Mouse (Mus musculus) forebrain, embryonic 12.5 days (tissue): ENCODE results near the gene Endov. TPM values are rescaled to one million over a fixed set of nuclear protein-coding genes. Genes with fewer than 3 reads are reported as not detected.

Experiments used
- ATAC-seq: fragments of 200-750 bp; cut with Nextera tagmentation; 2 replicates; pipeline ENCODE4 v1.8.0; 2017; ENCODE audit warnings: moderate TSS enrichment; ENCODE audit not compliant: low FRiP score
- H3K27ac ChIP-seq: fragments of 300-500 bp; sonication (generic); 2 replicates; pipeline ENCODE4 v1.5.1; 2016; ENCODE audit warnings: mild to moderate bottlenecking
- H3K27me3 ChIP-seq: fragments of 300-500 bp; sonication (generic); 2 replicates; pipeline ENCODE4 v1.6.1; 2016; ENCODE audit warnings: mild to moderate bottlenecking
- H3K36me3 ChIP-seq: fragments of 300-500 bp; sonication (generic); replicated peaks from 2 replicates; pipeline ENCODE4 v1.6.1; 2016; ENCODE audit warnings: mild to moderate bottlenecking
- H3K4me1 ChIP-seq: fragments of 300-500 bp; sonication (generic); 2 replicates; pipeline ENCODE4 v1.6.1; 2016
- H3K4me2 ChIP-seq: fragments of 300-500 bp; sonication (generic); 2 replicates; pipeline ENCODE4 v1.6.1; 2016; ENCODE audit warnings: mild to moderate bottlenecking, moderate library complexity
- H3K4me3 ChIP-seq: fragments of 300-500 bp; sonication (generic); replicated peaks from 2 replicates; pipeline ENCODE4 v1.5.1; 2016; ENCODE audit warnings: mild to moderate bottlenecking
- H3K9ac ChIP-seq: fragments of 300-500 bp; sonication (generic); 2 replicates; pipeline ENCODE4 v1.6.1; 2016; ENCODE audit warnings: mild to moderate bottlenecking
- H3K9me3 ChIP-seq: fragments of 300-500 bp; sonication (generic); 2 replicates; pipeline ENCODE4 v1.6.1; 2016
- WGBS: fragments of 180-500 bp; shearing (Covaris S2); methylation state at CpG from one replicate; pipeline ENCODE4 v1.1.7; 2016; 5-methylcytosine and 5-hydroxymethylcytosine counted together
- polyA plus RNA-seq: library from polyadenylated mRNA; unstranded; fragments of >200 nt; fragmentation: Nextera tagmentation; extraction: Ambion mirVana; gene quantifications from 2 replicates; pipeline ENCODE4 v1.2.1, GENCODE M21; 2016

Endov gene
- polyA plus RNA-seq = 23.1 and 23.5 TPM in 2 replicates

DNA sequence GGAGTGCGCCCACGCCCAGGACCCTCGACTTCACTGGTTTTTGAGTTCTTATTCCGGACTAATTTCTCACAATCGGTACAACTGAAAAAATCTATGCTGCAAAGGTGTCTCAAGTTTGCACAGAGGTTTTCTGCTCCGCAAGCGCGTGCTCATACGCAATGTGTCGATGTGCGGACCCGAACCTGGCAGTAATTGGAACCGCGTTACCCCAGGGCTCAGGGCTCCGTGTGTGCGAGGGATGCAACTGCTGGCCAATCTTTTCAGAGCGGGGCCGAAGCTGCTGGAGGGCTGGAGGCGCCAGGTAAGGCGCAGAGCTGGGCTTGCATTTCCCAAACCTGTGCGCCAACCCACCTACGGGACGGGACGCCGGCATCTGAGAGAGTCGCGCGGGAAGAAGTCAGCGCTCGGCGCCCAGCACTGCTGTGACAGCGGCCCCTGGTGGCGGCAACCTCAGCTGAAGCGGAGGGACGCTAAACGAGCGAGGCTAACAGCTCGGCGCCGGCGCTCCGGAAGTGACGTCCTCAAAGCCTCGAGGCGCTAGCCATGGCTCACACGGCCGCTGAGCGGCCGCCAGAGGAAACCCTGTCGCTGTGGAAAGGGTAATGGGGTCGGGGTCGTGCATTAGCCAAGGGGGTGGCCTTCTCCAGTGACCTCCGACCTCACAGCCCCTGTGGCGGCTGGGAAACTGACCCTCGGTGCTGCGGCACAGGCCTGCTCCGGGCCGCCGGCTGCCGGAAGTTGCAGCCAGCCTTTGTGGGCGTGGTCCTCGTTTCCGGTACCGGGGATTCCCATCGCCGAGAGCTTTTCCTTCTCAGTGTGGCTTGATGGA lies at the start of gene Endov:
TSS of gene Endov (plus strand) at position 487 of the 829 bp plus-strand sequence.
- Histone ChIP-seq H3K9me3 (no peaks in the 10 kb centered on the region), H3K9ac (peak within 1 kb of the TSS; percentile 86), H3K27ac (peak within 1 kb of the TSS; percentile 91), H3K4me1 (peaks cover 23% of the 10 kb centered on the region), H3K4me2 (peak within 1 kb of the TSS; percentile 73), H3K36me3 (peaks cover 12% of the 10 kb centered on the region; the same call in 1 of the 2 replicates), H3K4me3 (peak within 1 kb of the TSS; percentile 83), H3K27me3 (peaks cover 4% of the 10 kb centered on the region; the same call in 1 of the 2 replicates)
- WGBS = under 1% methylated on average over 66 of the region's 66 CpGs
- ATAC-seq = peak; percentile 97

- H3K4me1 ChIP-seq = no peaks in the 10 kb centered on the region
- no peak overlapping the region for H3K4me2 ChIP-seq
- H3K27ac ChIP-seq = no peak overlapping the region
- 88% methylated on average over 8 of the region's 8 CpGs for WGBS
- no peak for ATAC-seq
- no peak overlapping the region for H3K9ac ChIP-seq
- no peaks in the 10 kb centered on the region for H3K36me3 ChIP-seq
- no peaks in the 10 kb centered on the region for H3K27me3 ChIP-seq
- no peaks in the 10 kb centered on the region for H3K9me3 ChIP-seq
- H3K4me3 ChIP-seq = no peak overlapping the region
Observed at GRCm38 (mm10) chr11:119442199-119442598, 48.9 kb upstream of the Endov start.

DNA sequence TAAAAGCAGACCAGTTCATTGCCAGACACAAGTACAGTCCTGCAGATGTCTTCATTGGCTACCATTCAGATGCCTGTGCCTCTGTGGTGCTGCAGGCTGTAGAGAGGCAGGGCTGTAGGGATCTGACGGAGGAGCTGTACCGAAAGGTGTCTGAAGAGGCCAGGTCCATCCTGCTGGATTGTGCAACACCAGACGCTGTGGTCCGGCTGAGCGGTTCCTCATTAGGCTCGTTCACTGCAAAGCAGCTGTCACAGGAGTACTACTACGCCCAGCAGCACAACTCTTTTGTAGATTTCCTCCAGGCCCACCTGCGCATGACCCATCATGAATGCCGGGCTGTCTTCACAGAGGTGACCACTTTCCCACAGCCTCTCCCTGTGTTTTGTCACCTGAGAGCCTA lies 47.7 kb upstream of the Endov start:
- no peaks in the 10 kb centered on the region for H3K27me3 ChIP-seq
- peak overlapping the region; percentile 12; the same call in 1 of the 2 replicates for H3K9ac ChIP-seq
- H3K27ac ChIP-seq = no peak overlapping the region
- H3K4me1 ChIP-seq = no peaks in the 10 kb centered on the region
- no peaks in the 10 kb centered on the region for H3K9me3 ChIP-seq
- H3K36me3 ChIP-seq = no peaks in the 10 kb centered on the region
- 88% methylated on average over 9 of the region's 9 CpGs for WGBS
- no peak overlapping the region for H3K4me2 ChIP-seq
- no peak overlapping the region for H3K4me3 ChIP-seq
- ATAC-seq = no peak

DNA sequence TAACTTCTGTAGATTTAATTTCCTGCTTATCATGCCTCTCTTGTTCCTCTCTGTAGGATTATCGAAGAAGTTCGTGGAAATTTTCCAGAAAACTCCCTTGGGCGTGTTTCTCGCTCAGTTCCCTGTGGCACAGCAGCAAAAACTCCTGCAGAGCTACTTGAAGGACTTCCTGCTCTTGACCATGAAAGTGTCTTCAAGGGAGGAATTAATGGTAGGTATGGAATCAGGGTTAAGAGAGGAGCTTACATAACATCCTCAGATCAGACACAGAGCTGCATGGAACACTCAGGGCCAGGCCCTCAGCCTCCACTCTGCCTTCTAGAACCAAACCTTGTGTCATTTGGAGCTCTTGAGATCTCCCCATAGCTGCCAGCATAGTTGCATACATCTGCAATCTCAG lies 35.0 kb upstream of the Endov start:
- Histone ChIP-seq H3K9ac (no peak overlapping the region), H3K27ac (no peak overlapping the region), H3K4me3 (no peak overlapping the region), H3K36me3 (no peaks in the 10 kb centered on the region), H3K4me2 (no peak overlapping the region), H3K4me1 (no peaks in the 10 kb centered on the region), H3K9me3 (no peaks in the 10 kb centered on the region), H3K27me3 (no peaks in the 10 kb centered on the region)
- 83% methylated on average over 4 of the region's 4 CpGs for WGBS
- no peak for ATAC-seq

DNA sequence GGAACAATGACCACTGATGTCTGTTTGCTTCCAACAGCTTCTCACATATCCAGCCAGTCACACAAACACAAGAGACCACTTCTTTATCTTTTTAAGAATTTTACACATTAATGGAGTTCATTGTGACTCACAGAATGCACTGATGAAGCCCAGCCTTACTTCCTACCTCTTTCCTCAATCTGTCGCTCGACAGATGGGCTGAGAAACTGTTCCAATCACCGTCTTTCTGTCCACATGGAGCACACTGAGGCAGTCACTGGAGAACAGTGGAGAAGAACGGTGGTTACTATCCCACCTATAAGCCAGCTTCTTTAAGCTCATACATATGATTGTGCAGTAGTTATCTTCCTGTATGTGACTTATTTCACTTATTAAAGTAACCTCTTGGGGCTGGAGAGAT lies 13.3 kb upstream of the Endov start:
- 97% methylated on average over 4 of the region's 4 CpGs for WGBS
- no peaks in the 10 kb centered on the region for H3K4me1 ChIP-seq
- no peaks in the 10 kb centered on the region for H3K36me3 ChIP-seq
- H3K27me3 ChIP-seq = no peaks in the 10 kb centered on the region
- no peak overlapping the region for H3K9ac ChIP-seq
- H3K27ac ChIP-seq = no peak overlapping the region
- no peaks in the 10 kb centered on the region for H3K9me3 ChIP-seq
- ATAC-seq = no peak
- no peak overlapping the region for H3K4me2 ChIP-seq
- H3K4me3 ChIP-seq = no peak overlapping the region

DNA sequence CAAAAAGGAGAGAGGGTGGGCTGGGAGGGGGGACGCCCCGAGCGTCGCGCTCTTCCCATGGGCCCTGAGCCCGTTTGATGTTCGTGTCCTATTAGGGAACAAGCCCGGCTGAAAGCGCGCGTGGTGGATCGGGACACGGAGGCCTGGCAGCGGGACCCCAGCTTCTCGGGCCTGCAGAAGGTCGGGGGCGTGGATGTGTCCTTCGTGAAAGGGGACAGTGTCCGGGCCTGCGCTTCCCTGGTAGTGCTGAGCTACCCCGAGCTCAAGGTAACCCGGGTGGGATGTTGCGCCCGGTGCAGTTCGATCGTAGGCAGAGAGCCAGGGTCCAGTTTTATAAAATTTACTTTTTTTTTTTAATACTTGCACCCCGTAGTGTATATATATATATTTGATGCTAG lies 542 bp downstream of the Endov start:
- Histone ChIP-seq H3K27ac (peak overlapping the region; percentile 91), H3K36me3 (peaks cover 12% of the 10 kb centered on the region; the same call in 1 of the 2 replicates), H3K4me1 (peaks cover 23% of the 10 kb centered on the region), H3K4me3 (peak overlapping the region; percentile 83), H3K27me3 (peaks cover 4% of the 10 kb centered on the region; the same call in 1 of the 2 replicates), H3K9ac (peak overlapping the region; percentile 86), H3K4me2 (peak overlapping the region; percentile 73), H3K9me3 (no peaks in the 10 kb centered on the region)
- 6% methylated on average over 27 of the region's 27 CpGs for WGBS
- ATAC-seq = no peak; the same call in 1 of the 2 replicates

GRCm38 (mm10) chr11:119492830-119493229 lies 1.7 kb downstream of the Endov start:
- WGBS = 91% methylated on average over 6 of the region's 6 CpGs
- H3K27ac ChIP-seq = no peak overlapping the region
- H3K4me3 ChIP-seq = peak overlapping the region; percentile 83
- H3K36me3 ChIP-seq = peaks cover 12% of the 10 kb centered on the region; the same call in 1 of the 2 replicates
- H3K9ac ChIP-seq = peak overlapping the region; percentile 86; the same call in 1 of the 2 replicates
- H3K27me3 ChIP-seq = peaks cover 4% of the 10 kb centered on the region; the same call in 1 of the 2 replicates
- H3K4me2 ChIP-seq = peak overlapping the region; percentile 73
- no peaks in the 10 kb centered on the region for H3K9me3 ChIP-seq
- H3K4me1 ChIP-seq = peaks cover 30% of the 10 kb centered on the region
- ATAC-seq = no peak

DNA sequence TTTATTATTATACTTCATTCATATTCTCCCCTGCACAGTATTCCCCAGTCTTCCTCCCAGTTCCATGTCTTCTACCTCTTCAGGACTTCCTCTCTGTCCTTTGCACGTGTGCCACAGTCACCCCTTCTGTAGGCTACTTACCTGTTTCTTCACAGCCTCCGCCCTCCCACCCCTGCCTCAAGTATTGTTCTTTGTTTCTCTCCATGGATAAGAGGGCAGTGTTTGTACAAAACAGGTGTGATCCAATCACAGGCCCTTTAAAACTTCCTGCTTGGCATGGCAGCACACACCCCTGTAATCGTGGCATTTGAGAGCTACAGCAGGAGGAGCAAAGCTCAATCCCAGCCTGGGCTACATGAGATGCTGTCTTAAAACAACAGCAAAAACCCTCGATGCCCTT lies 2.4 kb downstream of the Endov start:
- Histone ChIP-seq H3K4me2 (no peak overlapping the region), H3K27me3 (peaks cover 4% of the 10 kb centered on the region; the same call in 1 of the 2 replicates), H3K36me3 (peaks cover 12% of the 10 kb centered on the region; the same call in 1 of the 2 replicates), H3K4me1 (peaks cover 30% of the 10 kb centered on the region), H3K9me3 (no peaks in the 10 kb centered on the region), H3K4me3 (no peak overlapping the region), H3K9ac (no peak overlapping the region), H3K27ac (no peak overlapping the region)
- ATAC-seq = no peak
- 82% methylated on average over 4 of the region's 4 CpGs for WGBS

DNA sequence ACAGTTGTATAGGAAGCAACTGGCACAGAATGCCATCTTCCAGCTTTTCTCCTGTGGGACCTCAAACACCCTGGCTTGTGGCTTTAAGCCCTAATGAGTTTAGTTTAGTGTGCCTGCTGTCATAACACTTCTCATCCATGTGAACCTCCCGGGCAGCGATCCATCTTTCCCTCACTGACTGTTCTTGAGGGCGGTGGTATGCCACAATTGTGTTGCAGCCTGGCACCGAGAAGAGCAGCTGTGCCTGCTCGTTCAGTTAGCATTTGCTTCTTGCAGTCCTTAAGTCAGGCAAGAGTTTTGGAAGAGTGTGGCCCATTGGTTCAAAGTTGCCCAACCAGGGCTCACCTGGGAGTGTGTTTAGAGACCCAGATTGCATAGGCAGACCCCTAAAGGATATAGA lies 5.0 kb downstream of the Endov start:
- 89% methylated on average over 5 of the region's 5 CpGs for WGBS
- H3K4me3 ChIP-seq = no peak overlapping the region
- H3K4me2 ChIP-seq = no peak overlapping the region
- H3K27me3 ChIP-seq = no peaks in the 10 kb centered on the region
- ATAC-seq = no peak
- H3K36me3 ChIP-seq = peaks cover 34% of the 10 kb centered on the region
- no peaks in the 10 kb centered on the region for H3K9me3 ChIP-seq
- no peak overlapping the region for H3K9ac ChIP-seq
- no peak overlapping the region for H3K27ac ChIP-seq
- peaks cover 24% of the 10 kb centered on the region for H3K4me1 ChIP-seq

- no peak overlapping the region for H3K4me3 ChIP-seq
- WGBS = 79% methylated on average over 4 of the region's 4 CpGs
- H3K4me2 ChIP-seq = no peak overlapping the region
- peaks cover 47% of the 10 kb centered on the region for H3K36me3 ChIP-seq
- ATAC-seq = no peak
- H3K4me1 ChIP-seq = peaks cover 18% of the 10 kb centered on the region
- no peak overlapping the region for H3K27ac ChIP-seq
- no peak overlapping the region for H3K9ac ChIP-seq
- no peaks in the 10 kb centered on the region for H3K27me3 ChIP-seq
- H3K9me3 ChIP-seq = no peaks in the 10 kb centered on the region
Observed at GRCm38 (mm10) chr11:119497451-119497850, 6.3 kb downstream of the Endov start.

DNA sequence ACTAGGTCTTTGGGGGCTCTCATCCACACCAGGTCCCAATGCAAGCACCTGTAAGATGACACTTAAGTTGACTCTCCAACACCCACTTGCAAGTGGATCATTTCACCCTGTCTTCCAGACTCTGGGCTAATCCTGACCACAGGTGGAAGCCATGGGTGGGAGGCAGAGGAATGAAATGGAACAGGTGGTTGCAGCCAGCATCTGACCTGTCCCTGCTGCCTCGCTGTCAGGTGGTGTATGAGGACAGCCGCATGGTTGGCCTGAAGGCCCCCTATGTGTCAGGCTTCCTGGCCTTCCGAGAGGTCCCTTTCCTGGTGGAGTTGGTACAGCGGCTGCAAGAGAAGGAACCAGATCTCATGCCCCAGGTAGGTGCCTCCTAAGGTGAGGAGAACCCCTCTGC lies 8.2 kb downstream of the Endov start:
- no peak overlapping the region for H3K27ac ChIP-seq
- no peaks in the 10 kb centered on the region for H3K9me3 ChIP-seq
- H3K36me3 ChIP-seq = peaks cover 61% of the 10 kb centered on the region
- no peak overlapping the region for H3K9ac ChIP-seq
- 87% methylated on average over 4 of the region's 4 CpGs for WGBS
- H3K4me3 ChIP-seq = no peak overlapping the region
- no peaks in the 10 kb centered on the region for H3K27me3 ChIP-seq
- H3K4me1 ChIP-seq = 0 out of 2 replicates have a peak, but pooled peaks cover 6% of the 10 kb centered on the region
- no peak overlapping the region for H3K4me2 ChIP-seq
- no peak for ATAC-seq

GRCm38 (mm10) chr11:119500011-119500410 lies 8.9 kb downstream of the Endov start:
- Histone ChIP-seq H3K27me3 (no peaks in the 10 kb centered on the region), H3K4me2 (no peak overlapping the region), H3K27ac (no peak overlapping the region), H3K4me1 (0 out of 2 replicates have a peak, but pooled peaks cover 6% of the 10 kb centered on the region), H3K4me3 (no peak overlapping the region), H3K36me3 (peaks cover 64% of the 10 kb centered on the region), H3K9me3 (no peaks in the 10 kb centered on the region), H3K9ac (no peak overlapping the region)
- no peak for ATAC-seq
- WGBS = 75% methylated on average over 2 of the region's 2 CpGs

DNA sequence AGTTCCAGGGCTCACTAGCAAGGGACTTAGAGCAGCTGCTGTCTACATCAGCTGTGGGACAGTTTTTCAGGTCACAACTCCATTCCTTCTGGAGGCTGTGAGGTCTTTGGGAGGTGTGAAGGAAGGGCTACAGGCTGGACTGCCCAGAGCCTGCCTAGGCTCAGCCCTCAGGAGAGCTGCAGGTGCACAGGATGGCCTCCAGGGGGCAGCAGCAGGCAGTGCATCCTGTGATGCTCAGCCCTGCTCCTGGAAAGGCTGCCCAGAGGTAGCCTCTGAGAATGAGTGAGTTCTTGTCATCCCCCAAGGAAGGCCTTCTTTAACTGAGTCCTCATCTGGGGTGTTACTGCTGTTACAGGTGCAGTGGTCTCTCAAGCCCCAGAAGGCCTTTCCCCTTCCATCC lies 12.5 kb downstream of the Endov start:
- Histone ChIP-seq H3K36me3 (peaks cover 91% of the 10 kb centered on the region), H3K4me3 (no peak overlapping the region), H3K4me1 (peaks cover 9% of the 10 kb centered on the region), H3K9me3 (no peaks in the 10 kb centered on the region), H3K4me2 (no peak overlapping the region), H3K27ac (no peak overlapping the region), H3K9ac (no peak overlapping the region), H3K27me3 (no peaks in the 10 kb centered on the region)
- peak; percentile 78 for ATAC-seq
